Mouse (Mus musculus): Measurements from ENCODE around the gene Atp5f1. TPM values are rescaled to one million over a fixed set of nuclear protein-coding genes. Genes with fewer than 3 reads are reported as not detected.

The Atp5f1 gene
- total RNA-seq, 2 experiments from 2014 or later: 528 to 633 TPM

GRCm38 (mm10) chr3:105900266-105900665 is 59.6 kb downstream of the Atp5f1 start:
- DNase-seq: no peak

GRCm38 (mm10) chr3:105899394-105900147 is 60.3 kb downstream of the Atp5f1 start:
- peak; percentile 83 for DNase-seq

- DNase-seq: no peak
Measured at GRCm38 (mm10) chr3:105898861-105899260, 61.0 kb downstream of the Atp5f1 start.

GRCm38 (mm10) chr3:105898325-105898724 is 61.6 kb downstream of the Atp5f1 start:
- DNase-seq: peak; percentile 40

- no peak for DNase-seq
Measured at GRCm38 (mm10) chr3:105896811-105897210, 63.1 kb downstream of the Atp5f1 start.

- peak; percentile 89 for DNase-seq
Measured at GRCm38 (mm10) chr3:105894601-105895592, 65.0 kb downstream of the Atp5f1 start.

- peak; percentile 48 for DNase-seq
Measured at GRCm38 (mm10) chr3:105893941-105894391, 65.9 kb downstream of the Atp5f1 start.

Other genes with a start within 250 kb of the Atp5f1 start
- 100 to 1,000 TPM; 126 to 130 TPM for gene Rap1a, start 158.8 kb downstream of the Atp5f1 start, total RNA-seq (2021)
- gene Adora3, start 89.2 kb downstream of the Atp5f1 start, total RNA-seq (2021): under 1 TPM; 0.19 to 0.29 TPM
- under 1 TPM in 1 of 2 experiments, not detected in 1; 0.36 TPM for gene Tmigd3, start 89.2 kb downstream of the Atp5f1 start, total RNA-seq (2021)
- gene I830077J02Rik, start 27.4 kb downstream of the Atp5f1 start, total RNA-seq (2021): under 1 TPM; 0.35 to 0.52 TPM
- 10 to 100 TPM; 36.0 to 40.6 TPM for gene Wdr77, start 730 bp downstream of the Atp5f1 start, total RNA-seq (2021)
- 1 to 10 TPM in 1 of 2 experiments, under 1 TPM in 1; 0.49 to 1.7 TPM for gene Ovgp1, start 13.6 kb upstream of the Atp5f1 start, total RNA-seq (2021)
- gene Pifo, start 54.5 kb upstream of the Atp5f1 start, total RNA-seq (2021): not detected
- gene Chil5, start 72.7 kb upstream of the Atp5f1 start, total RNA-seq (2021): not detected
- gene Chia1, start 153.1 kb upstream of the Atp5f1 start, total RNA-seq (2021): not detected
- 1 to 10 TPM in 1 of 2 experiments, not detected in 1; 2.6 TPM for gene Chil3, start 207.5 kb upstream of the Atp5f1 start, total RNA-seq (2021)